Mouse (Mus musculus): ENCODE results near the gene Caskin1.

Caskin1 gene

DNA sequence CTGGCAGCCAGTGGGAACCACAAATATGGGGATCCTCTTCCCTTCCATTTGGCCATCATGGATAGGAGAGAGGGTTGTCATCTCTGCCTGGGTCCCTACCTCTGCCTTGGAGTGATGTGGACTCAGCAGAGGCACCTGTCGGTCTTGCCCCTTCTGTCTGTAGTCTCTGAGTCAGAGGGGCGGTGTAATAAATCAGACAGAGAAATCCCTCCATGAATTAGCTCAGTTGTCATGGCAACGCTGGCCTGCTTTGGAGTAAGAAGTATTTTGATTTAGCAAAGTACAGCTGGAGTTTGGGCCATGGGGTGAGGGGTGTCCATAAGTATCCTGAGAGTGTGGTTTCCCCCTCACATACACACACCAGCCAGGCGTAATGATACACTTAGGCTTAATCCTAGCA is 2.0 kb downstream of the Caskin1 start:
- no peak for DNase-seq (ENCODE audit: extremely low read depth, low read depth, low spot score)

GRCm38 (mm10) chr17:24494627-24495335 is 6.4 kb downstream of the Caskin1 start:
- no peak for DNase-seq (ENCODE audit: extremely low read depth, low read depth, low spot score)

- DNase-seq (ENCODE audit: extremely low read depth, low read depth, low spot score), result no peak
These were observed 7.0 kb downstream of the Caskin1 start for GRCm38 (mm10) chr17:24495443-24495842.

DNA sequence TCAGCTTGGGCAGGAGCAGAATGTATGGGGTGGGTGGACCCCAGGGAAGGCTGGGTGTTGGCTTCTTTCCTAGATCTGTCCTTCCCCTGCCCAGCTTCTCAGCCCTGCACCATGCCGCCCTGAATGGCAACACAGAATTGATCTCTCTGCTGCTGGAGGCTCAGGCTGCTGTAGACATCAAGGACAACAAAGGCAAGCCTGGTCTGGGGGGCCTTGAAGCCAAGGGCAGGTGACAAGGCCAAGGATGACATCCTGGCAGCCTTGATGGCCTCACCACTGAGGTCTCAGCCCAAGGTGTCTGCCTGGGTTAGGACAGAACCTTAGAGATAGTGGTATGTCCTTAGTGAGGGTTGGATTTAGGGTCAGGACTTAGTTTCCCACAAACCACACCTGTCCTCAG is 7.6 kb downstream of the Caskin1 start:
- DNase-seq (ENCODE audit: extremely low read depth, low read depth, low spot score), result no peak

GRCm38 (mm10) chr17:24502208-24502607 is 13.8 kb downstream of the Caskin1 start:
- DNase-seq (ENCODE audit: extremely low read depth, low read depth, low spot score), result no peak

- DNase-seq (ENCODE audit: extremely low read depth, low read depth, low spot score), result no peak
These were observed 15.7 kb downstream of the Caskin1 start for GRCm38 (mm10) chr17:24504085-24504484.

DNA sequence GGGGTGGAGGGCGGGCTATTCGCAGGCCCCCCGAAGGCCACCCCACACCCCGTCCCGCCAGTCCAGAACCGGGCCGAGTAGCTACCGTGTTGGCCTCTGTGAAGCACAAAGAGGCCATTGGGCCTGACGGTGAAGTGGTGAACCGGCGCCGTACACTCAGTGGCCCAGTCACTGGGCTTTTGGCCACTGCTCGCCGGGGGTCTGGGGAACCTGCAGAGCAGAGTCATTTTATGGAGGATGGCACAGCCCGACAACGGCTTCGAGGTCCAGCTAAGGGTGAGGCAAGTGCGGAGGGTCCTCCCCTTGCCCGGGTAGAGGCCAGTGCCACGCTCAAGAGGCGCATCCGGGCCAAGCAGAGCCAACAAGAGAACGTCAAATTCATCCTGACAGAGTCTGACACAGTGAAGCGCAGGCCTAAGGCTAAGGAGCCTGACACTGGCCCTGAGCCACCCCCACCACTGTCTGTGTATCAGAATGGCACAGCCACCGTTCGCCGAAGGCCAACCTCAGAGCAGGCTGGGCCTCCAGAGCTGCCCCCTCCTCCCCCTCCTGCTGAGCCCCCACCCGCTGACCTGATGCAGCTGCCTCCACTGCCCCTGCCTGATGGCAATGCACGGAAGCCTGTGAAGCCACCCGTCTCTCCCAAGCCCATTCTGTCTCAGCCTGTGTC is 17.0 kb downstream of the Caskin1 start:
- DNase-seq (ENCODE audit: extremely low read depth, low read depth, low spot score), result no peak

DNA sequence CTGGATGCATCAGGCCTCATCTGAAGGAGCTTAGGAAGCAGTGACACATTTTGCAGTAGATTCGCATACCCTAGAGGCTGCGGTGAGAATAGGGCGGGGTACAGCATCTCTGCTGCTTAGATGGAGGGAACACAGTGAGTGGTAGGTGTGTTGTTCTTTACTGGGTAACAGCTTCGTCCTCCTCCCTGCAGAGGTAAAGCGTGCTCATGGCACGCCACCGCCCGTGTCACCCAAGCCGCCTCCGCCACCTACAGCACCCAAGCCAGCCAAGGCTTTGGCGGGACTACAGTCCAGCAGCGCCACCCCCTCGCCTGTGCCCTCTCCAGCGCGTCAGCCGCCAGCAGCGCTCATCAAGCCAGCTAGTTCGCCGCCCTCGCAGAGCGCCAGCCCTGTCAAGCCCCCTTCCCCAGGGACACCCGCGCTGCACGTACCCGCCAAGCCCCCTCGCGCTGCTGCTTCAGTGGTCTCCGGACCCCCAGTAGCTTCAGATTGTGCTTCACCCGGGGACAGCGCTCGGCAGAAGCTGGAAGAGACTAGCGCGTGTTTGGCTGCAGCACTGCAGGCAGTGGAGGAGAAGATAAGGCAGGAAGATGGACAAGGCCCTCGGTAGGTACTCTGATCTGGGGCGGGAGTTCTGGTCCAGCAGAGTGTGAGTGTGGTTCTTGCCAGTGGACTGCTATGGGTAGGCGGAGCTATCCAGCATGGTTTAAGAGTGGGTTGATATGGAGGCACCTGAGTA is 18.1 kb downstream of the Caskin1 start:
- DNase-seq (ENCODE audit: extremely low read depth, low read depth, low spot score), result no peak

- no peak for DNase-seq (ENCODE audit: extremely low read depth, low read depth, low spot score)
These were observed 18.8 kb downstream of the Caskin1 start for GRCm38 (mm10) chr17:24507129-24507664.

DNA sequence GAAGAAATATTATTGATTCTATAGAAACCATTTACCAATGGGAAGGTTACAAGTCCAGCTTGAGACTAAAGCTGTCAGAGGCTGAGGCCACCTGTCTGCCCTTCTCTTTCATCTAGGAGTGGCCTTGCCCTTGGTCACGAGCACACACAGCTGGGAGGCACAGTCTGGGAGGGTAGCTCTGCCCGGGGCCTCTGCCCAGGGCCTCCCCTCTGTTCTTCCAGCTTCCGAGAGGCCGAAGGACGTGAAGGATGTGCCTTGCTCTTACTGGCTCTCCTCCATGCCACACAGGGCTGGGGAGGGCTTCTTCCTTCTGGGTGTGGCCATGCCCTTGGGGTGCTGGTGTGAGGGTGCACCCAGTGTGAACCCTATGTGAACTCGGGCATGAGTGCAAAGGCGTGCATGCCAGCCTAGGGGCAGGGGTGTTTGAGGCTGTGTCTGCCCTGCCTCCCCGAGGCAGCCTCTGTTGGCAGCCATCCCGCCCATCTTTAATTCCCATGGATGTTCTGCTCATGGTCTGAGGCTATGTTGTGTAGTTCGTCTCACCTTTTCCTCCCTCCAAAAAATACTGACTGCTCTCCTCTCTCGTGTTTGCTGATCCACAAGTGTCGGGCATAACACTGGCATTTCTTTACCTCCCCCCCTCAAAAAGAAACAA is 19.5 kb downstream of the Caskin1 start:
- DNase-seq (ENCODE audit: extremely low read depth, low read depth, low spot score), result no peak

GRCm38 (mm10) chr17:24513609-24514008 is 25.2 kb downstream of the Caskin1 start:
- DNase-seq (ENCODE audit: extremely low read depth, low read depth, low spot score), result no peak

DNA sequence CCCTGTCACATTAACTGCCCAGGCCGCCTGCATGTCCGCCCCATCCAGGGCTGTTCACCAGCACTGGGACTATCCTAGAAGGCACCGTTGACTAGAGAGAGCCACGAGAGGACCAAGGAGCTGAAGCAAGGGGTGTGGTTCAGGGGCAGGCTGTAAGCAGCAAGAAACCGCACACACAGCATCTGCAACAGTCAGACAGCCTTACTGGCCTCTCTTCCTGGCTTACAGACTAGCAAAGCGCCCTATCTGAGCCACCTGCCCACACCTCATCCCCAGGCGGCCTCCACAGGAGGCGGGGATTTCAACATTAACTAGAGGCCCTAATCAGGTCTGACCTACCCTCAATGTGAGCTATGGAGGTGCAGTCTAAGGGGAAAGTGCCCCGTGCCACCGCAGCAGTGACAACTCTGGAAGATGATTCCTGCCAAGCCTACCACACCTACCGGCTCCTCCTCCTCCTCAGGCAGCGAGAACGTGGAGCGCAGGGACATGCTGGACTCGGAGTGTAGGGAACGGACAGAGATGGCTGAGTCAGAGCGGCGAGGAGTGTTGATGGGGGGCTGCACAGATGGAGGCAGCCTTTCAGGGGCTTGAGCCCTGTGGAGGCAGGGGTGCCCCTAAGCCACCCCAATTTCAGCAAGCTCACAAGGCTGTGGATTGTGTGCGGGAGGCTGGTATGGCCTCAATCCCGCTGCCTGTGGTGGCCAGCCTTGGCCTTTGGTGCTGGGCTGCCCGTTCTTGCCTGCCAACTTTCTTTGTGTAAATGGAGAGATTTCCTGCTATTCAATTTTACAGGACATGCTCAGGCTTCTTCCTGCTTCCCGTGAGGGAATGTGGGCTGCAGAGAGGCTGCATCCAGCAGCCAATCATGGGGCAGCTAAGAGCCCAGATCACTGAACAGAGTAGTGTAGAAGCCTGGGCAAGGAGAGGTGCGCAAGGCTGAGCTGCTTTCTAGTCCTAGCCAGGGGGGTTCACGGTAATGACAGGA is 26.2 kb downstream of the Caskin1 start:
- DNase-seq (ENCODE audit: extremely low read depth, low read depth, low spot score), result no peak

- DNase-seq (ENCODE audit: extremely low read depth, low read depth, low spot score), result no peak
These were observed 32.0 kb downstream of the Caskin1 start for GRCm38 (mm10) chr17:24520450-24520849.

DNA sequence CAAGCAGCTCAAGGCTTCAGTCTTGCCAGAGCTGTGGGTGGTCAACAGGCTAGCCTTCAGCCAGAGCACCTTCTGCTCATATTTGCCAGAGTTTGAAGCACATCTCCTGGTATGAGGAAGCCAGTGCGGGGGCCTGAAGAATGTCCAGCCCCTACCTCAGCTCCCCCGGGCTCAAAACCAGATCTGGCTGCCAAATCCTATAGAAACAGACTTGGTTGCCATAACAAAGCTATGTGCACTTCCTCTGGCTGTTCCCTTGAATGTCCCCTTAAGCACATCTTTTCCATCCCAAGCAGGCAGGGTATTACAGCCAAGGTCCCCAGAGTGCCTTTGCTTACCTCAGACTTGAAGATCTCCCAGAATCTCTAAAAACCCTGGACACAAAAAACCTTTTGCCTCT is 36.3 kb downstream of the Caskin1 start:
- DNase-seq (ENCODE audit: extremely low read depth, low read depth, low spot score), result no peak

GRCm38 (mm10) chr17:24527315-24527714 is 38.9 kb downstream of the Caskin1 start:
- DNase-seq (ENCODE audit: extremely low read depth, low read depth, low spot score), result no peak

GRCm38 (mm10) chr17:24527723-24528559 is 39.5 kb downstream of the Caskin1 start, which contains the start of gene Traf7:
TSS of gene Traf7 (minus strand) at chr17:24527938.
- peak; percentile 100 for DNase-seq (ENCODE audit: extremely low read depth, low read depth, low spot score)

- no peak for DNase-seq (ENCODE audit: extremely low read depth, low read depth, low spot score)
These were observed 40.1 kb downstream of the Caskin1 start for GRCm38 (mm10) chr17:24528560-24528918.

GRCm38 (mm10) chr17:24529007-24529451 is 40.6 kb downstream of the Caskin1 start:
- no peak for DNase-seq (ENCODE audit: extremely low read depth, low read depth, low spot score)

DNA sequence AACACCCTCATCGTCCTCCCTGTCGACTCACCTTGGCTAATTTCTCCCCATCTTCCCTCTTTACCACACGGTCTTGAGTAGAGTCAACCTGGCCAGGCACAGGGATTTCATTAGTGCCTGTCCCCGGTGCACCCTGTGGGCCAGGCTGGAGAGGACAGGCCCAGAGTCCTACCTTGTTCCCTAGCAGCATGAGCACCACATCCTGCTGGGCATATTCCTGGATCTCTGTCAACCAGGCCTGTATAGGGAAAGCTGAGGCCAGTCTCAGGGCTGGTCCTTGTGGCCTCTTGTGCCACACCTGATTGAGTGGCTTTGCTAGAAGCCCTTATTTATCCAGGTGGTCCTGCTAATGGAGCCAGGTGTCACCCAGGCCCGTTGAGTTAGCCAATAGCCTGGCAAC is 41.5 kb downstream of the Caskin1 start:
- no peak for DNase-seq (ENCODE audit: extremely low read depth, low read depth, low spot score)

Data from fat pad, adult 2 months (tissue).